Mouse (Mus musculus) intestine, postnatal 0 days (tissue): ENCODE data around the gene Elovl6. TPM values are rescaled to one million over a fixed set of nuclear protein-coding genes. Genes with fewer than 3 reads are reported as not detected.

Source experiments
- ATAC-seq: fragments of 200-750 bp; cut with Nextera tagmentation; 2 replicates; pipeline ENCODE4 v1.8.0; 2017; ENCODE audit warnings: mild to moderate bottlenecking, moderate TSS enrichment, moderate library complexity
- H3K27ac ChIP-seq: fragments of 300-500 bp; sonication (generic); 2 replicates; pipeline ENCODE4 v1.5.1; 2014; ENCODE audit warnings: mild to moderate bottlenecking, low read depth, low read length, moderate library complexity
- H3K27me3 ChIP-seq: fragments of 300-500 bp; sonication (generic); replicated peaks from 2 replicates; pipeline ENCODE4 v1.6.1; 2014; ENCODE audit warnings: low read length, mixed read lengths; ENCODE audit not compliant: control insufficient read depth, insufficient read depth
- H3K36me3 ChIP-seq: fragments of 300-500 bp; sonication (generic); 2 replicates; pipeline ENCODE4 v1.6.1; 2014; ENCODE audit warnings: mild to moderate bottlenecking, moderate library complexity; ENCODE audit not compliant: control insufficient read depth, insufficient read depth
- H3K4me1 ChIP-seq: fragments of 300-500 bp; sonication (generic); replicated peaks from 2 replicates; pipeline ENCODE4 v1.6.1; 2014; ENCODE audit warnings: antibody characterized with exemption, low read length, mixed read lengths; ENCODE audit not compliant: control insufficient read depth, insufficient read depth
- H3K4me2 ChIP-seq: fragments of 300-500 bp; sonication (generic); replicated peaks from 2 replicates; pipeline ENCODE4 v1.6.1; 2014; ENCODE audit warnings: low read depth, mild to moderate bottlenecking, moderate library complexity
- H3K4me3 ChIP-seq: fragments of 300-500 bp; sonication (generic); 2 replicates; pipeline ENCODE4 v1.5.1; 2014; ENCODE audit warnings: low read depth, low read length
- H3K9ac ChIP-seq: fragments of 300-500 bp; sonication (generic); 2 replicates; pipeline ENCODE4 v1.6.1; 2014; ENCODE audit warnings: mild to moderate bottlenecking, low read depth, low read length
- H3K9me3 ChIP-seq: fragments of 300-500 bp; sonication (generic); 2 replicates; pipeline ENCODE4 v1.6.1; 2016; ENCODE audit warnings: mixed run types; ENCODE audit not compliant: control insufficient read depth
- CTCF ChIP-seq: sonication (generic); IDR thresholded peaks from 2 replicates; pipeline ENCODE4 v1.5.1; 2016; ENCODE audit warnings: low read depth, mild to moderate bottlenecking, control low read depth, antibody characterized with exemption, moderate library complexity
- WGBS: fragments of 180-500 bp; shearing (Covaris S2); extraction: QIAGEN DNeasy Blood & Tissue Kit; methylation state at CpG from one replicate; pipeline ENCODE4 v1.1.7; 2014; 5-methylcytosine and 5-hydroxymethylcytosine counted together
- polyA plus RNA-seq: library from polyadenylated mRNA; unstranded; fragments of >200 nt; fragmentation: Nextera tagmentation; extraction: Ambion mirVana; gene quantifications from 2 replicates; pipeline ENCODE4 v1.2.1, GENCODE M21; 2015

Elovl6 gene
- polyA plus RNA-seq, 1 experiment from 2014 or later = 34.5 TPM

GRCm38 (mm10) chr3:129593001-129593400 lies 60.8 kb downstream of the Elovl6 start:
- TF ChIP-seq CTCF = no peak
- Histone ChIP-seq H3K36me3 (no peaks in the 10 kb centered on the region; the same call in 1 of the 2 replicates), H3K4me1 (peaks cover 2% of the 10 kb centered on the region; the same call in 1 of the 2 replicates), H3K9ac (no peak overlapping the region), H3K27ac (no peak overlapping the region), H3K27me3 (no peaks in the 10 kb centered on the region), H3K4me2 (no peak overlapping the region), H3K9me3 (no peaks in the 10 kb centered on the region), H3K4me3 (no peak overlapping the region)
- WGBS = 94% methylated on average over 9 of the region's 9 CpGs
- ATAC-seq = no peak

GRCm38 (mm10) chr3:129593735-129594134 lies 61.6 kb downstream of the Elovl6 start:
- H3K4me3 ChIP-seq = no peak overlapping the region
- H3K4me2 ChIP-seq = no peak overlapping the region
- H3K4me1 ChIP-seq = no peaks in the 10 kb centered on the region
- H3K27ac ChIP-seq = no peak overlapping the region
- H3K9me3 ChIP-seq = no peaks in the 10 kb centered on the region
- no peaks in the 10 kb centered on the region; the same call in 1 of the 2 replicates for H3K36me3 ChIP-seq
- ATAC-seq = no peak
- no peaks in the 10 kb centered on the region for H3K27me3 ChIP-seq
- 76% methylated on average over 3 of the region's 3 CpGs for WGBS
- no peak for TF ChIP-seq CTCF
- no peak overlapping the region for H3K9ac ChIP-seq

GRCm38 (mm10) chr3:129596098-129596497 lies 63.9 kb downstream of the Elovl6 start:
- Histone ChIP-seq H3K36me3 (no peaks in the 10 kb centered on the region; the same call in 1 of the 2 replicates), H3K27ac (no peak overlapping the region; the same call in 1 of the 2 replicates), H3K27me3 (no peaks in the 10 kb centered on the region), H3K9me3 (no peaks in the 10 kb centered on the region), H3K9ac (no peak overlapping the region), H3K4me1 (no peaks in the 10 kb centered on the region), H3K4me2 (no peak overlapping the region), H3K4me3 (no peak overlapping the region)
- no peak for TF ChIP-seq CTCF
- 84% methylated on average over 6 of the region's 6 CpGs for WGBS
- ATAC-seq = 0 out of 2 replicates have a peak, but pooled peaks have one; percentile 37

GRCm38 (mm10) chr3:129602289-129602688 lies 70.1 kb downstream of the Elovl6 start:
- no peak for ATAC-seq
- Histone ChIP-seq H3K9me3 (no peaks in the 10 kb centered on the region), H3K27me3 (no peaks in the 10 kb centered on the region), H3K4me3 (no peak overlapping the region), H3K27ac (no peak overlapping the region), H3K4me2 (no peak overlapping the region), H3K9ac (no peak overlapping the region), H3K36me3 (peaks cover 11% of the 10 kb centered on the region), H3K4me1 (no peaks in the 10 kb centered on the region)
- WGBS = 64% methylated on average over 9 of the region's 9 CpGs
- no peak for TF ChIP-seq CTCF

GRCm38 (mm10) chr3:129605487-129605886 lies 73.3 kb downstream of the Elovl6 start:
- no peaks in the 10 kb centered on the region for H3K9me3 ChIP-seq
- no peaks in the 10 kb centered on the region for H3K27me3 ChIP-seq
- no peaks in the 10 kb centered on the region for H3K4me1 ChIP-seq
- peaks cover 28% of the 10 kb centered on the region for H3K36me3 ChIP-seq
- H3K27ac ChIP-seq = no peak overlapping the region
- no peak overlapping the region for H3K4me2 ChIP-seq
- H3K9ac ChIP-seq = no peak overlapping the region
- WGBS = 75% methylated on average over 7 of the region's 7 CpGs
- no peak overlapping the region for H3K4me3 ChIP-seq
- TF ChIP-seq CTCF = no peak
- ATAC-seq = no peak

- H3K9me3 ChIP-seq = no peaks in the 10 kb centered on the region
- no peak overlapping the region for H3K4me2 ChIP-seq
- 73% methylated on average over 6 of the region's 6 CpGs for WGBS
- peaks cover 28% of the 10 kb centered on the region for H3K36me3 ChIP-seq
- H3K4me3 ChIP-seq = no peak overlapping the region
- TF ChIP-seq CTCF = no peak
- no peak overlapping the region for H3K9ac ChIP-seq
- H3K4me1 ChIP-seq = no peaks in the 10 kb centered on the region
- no peak for ATAC-seq
- H3K27ac ChIP-seq = no peak overlapping the region
- H3K27me3 ChIP-seq = no peaks in the 10 kb centered on the region
Measured at GRCm38 (mm10) chr3:129605934-129606333, 73.8 kb downstream of the Elovl6 start.

GRCm38 (mm10) chr3:129611626-129612025 lies 79.5 kb downstream of the Elovl6 start:
- Histone ChIP-seq H3K27me3 (no peaks in the 10 kb centered on the region), H3K9me3 (no peaks in the 10 kb centered on the region), H3K4me1 (no peaks in the 10 kb centered on the region; the same call in 1 of the 2 replicates), H3K4me3 (no peak overlapping the region), H3K9ac (no peak overlapping the region), H3K27ac (no peak overlapping the region), H3K36me3 (peaks cover 17% of the 10 kb centered on the region; the same call in 1 of the 2 replicates), H3K4me2 (no peak overlapping the region)
- TF ChIP-seq CTCF = no peak
- ATAC-seq = no peak
- WGBS = 67% methylated on average over 8 of the region's 8 CpGs
